Mouse (Mus musculus) embryonic facial prominence, embryonic 12.5 days (tissue): ENCODE data around the gene Ctu2. TPM values are rescaled to one million over a fixed set of nuclear protein-coding genes. Genes with fewer than 3 reads are reported as not detected.

Experiments used
- ATAC-seq: fragments of 200-750 bp; cut with Nextera tagmentation; 2 replicates; pipeline ENCODE4 v1.8.0; 2017; ENCODE audit not compliant: insufficient number of reproducible peaks, insufficient read depth, low FRiP score, low TSS enrichment
- H3K27ac ChIP-seq: fragments of 300-500 bp; sonication (generic); 2 replicates; pipeline ENCODE4 v1.5.1; 2016; ENCODE audit warnings: mild to moderate bottlenecking
- H3K27me3 ChIP-seq: fragments of 300-500 bp; sonication (generic); 2 replicates; pipeline ENCODE4 v1.6.1; 2016; ENCODE audit warnings: mild to moderate bottlenecking, moderate library complexity
- H3K36me3 ChIP-seq: fragments of 300-500 bp; sonication (generic); 2 replicates; pipeline ENCODE4 v1.6.1; 2016; ENCODE audit warnings: mild to moderate bottlenecking
- H3K4me1 ChIP-seq: fragments of 300-500 bp; sonication (generic); 2 replicates; pipeline ENCODE4 v1.6.1; 2016
- H3K4me2 ChIP-seq: fragments of 300-500 bp; sonication (generic); replicated peaks from 2 replicates; pipeline ENCODE4 v1.6.1; 2016; ENCODE audit warnings: mild to moderate bottlenecking, moderate library complexity
- H3K4me3 ChIP-seq: fragments of 300-500 bp; sonication (generic); 2 replicates; pipeline ENCODE4 v1.5.1; 2016; ENCODE audit warnings: mild to moderate bottlenecking
- H3K9ac ChIP-seq: fragments of 300-500 bp; sonication (generic); 2 replicates; pipeline ENCODE4 v1.6.1; 2016; ENCODE audit warnings: mild to moderate bottlenecking, moderate library complexity
- H3K9me3 ChIP-seq: fragments of 300-500 bp; sonication (generic); 2 replicates; pipeline ENCODE4 v1.6.1; 2016; ENCODE audit warnings: mild to moderate bottlenecking, moderate library complexity
- WGBS: fragments of 180-500 bp; shearing (Covaris S2); methylation state at CpG from one replicate; pipeline ENCODE4 v1.1.7; 2016; 5-methylcytosine and 5-hydroxymethylcytosine counted together
- microRNA-seq: library from miRNA; unstranded; fragments of <30 nt; microRNA quantifications from one replicate; pipeline ENCODE4, GENCODE M21; 2017
- polyA plus RNA-seq: library from polyadenylated mRNA; unstranded; fragments of >200 nt; fragmentation: Nextera tagmentation; extraction: Ambion mirVana; gene quantifications from 2 replicates; pipeline ENCODE4 v1.2.1, GENCODE M21; 2016

The Ctu2 gene
- polyA plus RNA-seq, 1 experiment from 2014 or later: 69.9 TPM

DNA sequence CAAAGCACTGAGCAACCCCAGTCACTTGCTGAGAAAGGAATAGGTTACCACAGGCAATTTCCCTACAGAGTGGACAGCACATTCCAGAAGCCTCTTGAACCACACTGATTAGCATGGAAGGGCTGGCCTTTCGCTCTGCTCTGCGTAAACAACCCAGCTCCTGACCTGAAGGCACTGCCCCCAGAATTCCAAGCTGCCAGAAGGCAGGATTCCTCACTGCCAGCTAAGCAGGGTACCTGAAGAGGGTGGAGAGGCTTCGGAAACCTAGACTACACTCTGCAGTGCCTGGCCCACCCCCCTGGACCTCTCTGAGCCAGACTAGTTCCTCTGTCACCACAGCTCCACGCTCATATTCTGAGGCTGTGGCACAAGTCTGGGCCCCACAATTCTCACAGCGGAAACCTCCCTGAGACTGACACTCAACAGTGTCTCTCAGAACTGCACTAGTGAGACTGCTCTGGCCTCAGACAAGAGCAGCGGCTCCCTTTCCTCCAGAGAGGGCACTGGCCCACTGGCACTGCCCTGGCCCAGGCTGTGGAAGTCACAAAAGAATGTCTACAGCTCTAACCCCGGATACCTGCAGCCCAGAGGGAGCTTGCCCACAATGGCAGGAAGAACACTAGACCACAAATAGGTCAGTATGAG lies 50.7 kb downstream of the Ctu2 start:
- peaks cover 39% of the 10 kb centered on the region for H3K4me1 ChIP-seq
- no peak for ATAC-seq
- H3K27ac ChIP-seq: 0 out of 2 replicates have a peak overlapping the region, but pooled peaks have one; percentile 4
- WGBS: 51% methylated on average over 7 of the region's 7 CpGs
- H3K36me3 ChIP-seq: no peaks in the 10 kb centered on the region
- H3K9ac ChIP-seq: no peak overlapping the region
- H3K27me3 ChIP-seq: no peaks in the 10 kb centered on the region
- H3K9me3 ChIP-seq: 0 out of 2 replicates have a peak, but pooled peaks cover 4% of the 10 kb centered on the region
- H3K4me3 ChIP-seq: no peak overlapping the region
- no peak overlapping the region for H3K4me2 ChIP-seq

GRCm38 (mm10) chr8:122527937-122528336 lies 52.0 kb downstream of the Ctu2 start:
- Histone ChIP-seq H3K4me1 (peaks cover 38% of the 10 kb centered on the region), H3K9me3 (0 out of 2 replicates have a peak, but pooled peaks cover 4% of the 10 kb centered on the region), H3K36me3 (no peaks in the 10 kb centered on the region), H3K4me2 (no peak overlapping the region), H3K27me3 (no peaks in the 10 kb centered on the region), H3K4me3 (no peak overlapping the region), H3K27ac (no peak overlapping the region), H3K9ac (no peak overlapping the region)
- 91% methylated on average over 3 of the region's 3 CpGs for WGBS
- ATAC-seq: no peak

DNA sequence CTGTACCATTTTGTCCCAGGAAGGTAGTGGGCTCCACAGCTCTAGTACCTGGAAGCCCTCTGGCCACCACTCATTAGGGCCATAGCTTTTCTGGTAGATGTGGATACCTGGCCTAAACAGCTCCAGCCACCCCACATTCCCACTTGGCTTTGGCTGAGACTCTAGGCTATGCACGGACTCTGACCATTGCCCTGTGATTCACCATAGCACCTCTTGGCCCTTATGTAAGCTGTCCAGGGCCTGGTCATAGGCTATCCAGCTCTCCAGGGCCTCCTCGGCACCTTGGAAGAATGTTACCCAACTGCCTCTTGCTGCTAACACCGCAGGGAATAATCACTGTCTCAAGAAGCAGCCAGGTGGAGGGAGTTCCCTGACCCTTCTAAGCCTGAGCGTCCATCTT lies 53.2 kb downstream of the Ctu2 start:
- H3K4me2 ChIP-seq: no peak overlapping the region
- ATAC-seq: no peak
- no peaks in the 10 kb centered on the region for H3K27me3 ChIP-seq
- no peak overlapping the region for H3K4me3 ChIP-seq
- no peaks in the 10 kb centered on the region for H3K36me3 ChIP-seq
- peaks cover 26% of the 10 kb centered on the region for H3K4me1 ChIP-seq
- no peak overlapping the region for H3K9ac ChIP-seq
- H3K27ac ChIP-seq: no peak overlapping the region
- H3K9me3 ChIP-seq: 0 out of 2 replicates have a peak, but pooled peaks cover 4% of the 10 kb centered on the region
- WGBS: 89% methylated on average over 4 of the region's 4 CpGs

GRCm38 (mm10) chr8:122531312-122531711 lies 55.4 kb downstream of the Ctu2 start:
- H3K9ac ChIP-seq: no peak overlapping the region
- H3K4me2 ChIP-seq: no peak overlapping the region
- H3K36me3 ChIP-seq: no peaks in the 10 kb centered on the region
- no peak for ATAC-seq
- peaks cover 13% of the 10 kb centered on the region for H3K4me1 ChIP-seq
- H3K27me3 ChIP-seq: no peaks in the 10 kb centered on the region
- H3K9me3 ChIP-seq: 0 out of 2 replicates have a peak, but pooled peaks cover 4% of the 10 kb centered on the region
- H3K27ac ChIP-seq: no peak overlapping the region
- no peak overlapping the region for H3K4me3 ChIP-seq
- 83% methylated on average over 8 of the region's 8 CpGs for WGBS

Small RNAs within 50 kb of the gene (microRNA-seq; reads per million reads assigned to microRNA genes)
- gene Gm24366: not detected

Other genes with a start within 250 kb of the Ctu2 start
- gene Zfpm1, start 194.0 kb upstream of the Ctu2 start, polyA plus RNA-seq: 2.1 and 2.8 TPM in 2 replicates
- 0.32 and 0.39 TPM in 2 replicates for gene Trhr2, start 115.4 kb upstream of the Ctu2 start, polyA plus RNA-seq
- 66.1 and 67.9 TPM in 2 replicates for gene Zc3h18, start 99.5 kb upstream of the Ctu2 start, polyA plus RNA-seq
- 0.45 TPM in 1 of 2 replicates, not detected in the other for gene Il17c, start 54.1 kb upstream of the Ctu2 start, polyA plus RNA-seq
- gene Cyba, start 43.2 kb upstream of the Ctu2 start, polyA plus RNA-seq: 88.3 TPM in 2 replicates
- gene Mvd, start 32.7 kb upstream of the Ctu2 start, polyA plus RNA-seq: 44.6 and 45.1 TPM in 2 replicates
- gene Snai3, start 15.4 kb upstream of the Ctu2 start, polyA plus RNA-seq: 0.45 and 0.73 TPM in 2 replicates
- gene Rnf166, start 79 bp upstream of the Ctu2 start, polyA plus RNA-seq: 46.8 and 49.9 TPM in 2 replicates
- 11.6 and 16.7 TPM in 2 replicates for gene Piezo1, start 75.2 kb downstream of the Ctu2 start, polyA plus RNA-seq
- gene Cdt1, start 91.9 kb downstream of the Ctu2 start, polyA plus RNA-seq: 41.2 and 41.6 TPM in 2 replicates
- gene Aprt, start 100.8 kb downstream of the Ctu2 start, polyA plus RNA-seq: 289 and 298 TPM in 2 replicates
- 7.1 and 7.4 TPM in 2 replicates for gene Galns, start 135.3 kb downstream of the Ctu2 start, polyA plus RNA-seq
- gene Trappc2l, start 135.5 kb downstream of the Ctu2 start, polyA plus RNA-seq: 46.3 and 56.3 TPM in 2 replicates
- gene Pabpn1l, start 146.6 kb downstream of the Ctu2 start, polyA plus RNA-seq: not detected in 2 replicates
- 3.9 and 4.4 TPM in 2 replicates for gene Cbfa2t3, start 223.0 kb downstream of the Ctu2 start, polyA plus RNA-seq